Mouse (Mus musculus) inflammation-experienced regulatory T-cells, adult 6 months (primary cell): ENCODE results near the gene Lgals3bp. TPM values are rescaled to one million over a fixed set of nuclear protein-coding genes. Genes with fewer than 3 reads are reported as not detected.

Experiments used
- ATAC-seq: one replicate; pipeline ENCODE4 v1.8.0; 2017
- polyA plus RNA-seq, 3 experiments: library from polyadenylated mRNA; unstranded; fragments of 100-300 nt; shearing (Covaris generic); gene quantifications; one replicate each; pipeline ENCODE4 v1.2.1; 2017

Gene Lgals3bp
- polyA plus RNA-seq, 3 experiments from 2014 or later, result 86.5 to 166 (median 133) TPM

- no peak for ATAC-seq
Observed at GRCm38 (mm10) chr11:118420261-118420660, 18.4 kb upstream of the Lgals3bp start.

- peak; percentile 91 for ATAC-seq
Observed at GRCm38 (mm10) chr11:118418834-118419504, 17.1 kb upstream of the Lgals3bp start, which contains the start of gene Cant1. Gene Cant1, minus strand, starts transcription at chr11:118419086.

GRCm38 (mm10) chr11:118418442-118418833 is 16.5 kb upstream of the Lgals3bp start:
- no peak for ATAC-seq

- ATAC-seq, result no peak
Observed at GRCm38 (mm10) chr11:118417496-118417895, 15.6 kb upstream of the Lgals3bp start.

GRCm38 (mm10) chr11:118416046-118416445 is 14.2 kb upstream of the Lgals3bp start:
- no peak for ATAC-seq

- no peak for ATAC-seq
Observed at GRCm38 (mm10) chr11:118415630-118416029, 13.7 kb upstream of the Lgals3bp start.

- ATAC-seq, result no peak
Observed at GRCm38 (mm10) chr11:118414270-118414669, 12.4 kb upstream of the Lgals3bp start.

- ATAC-seq, result no peak
Observed at GRCm38 (mm10) chr11:118413055-118413454, 11.2 kb upstream of the Lgals3bp start.

GRCm38 (mm10) chr11:118412601-118413000 is 10.7 kb upstream of the Lgals3bp start:
- no peak for ATAC-seq

GRCm38 (mm10) chr11:118411271-118411670 is 9.4 kb upstream of the Lgals3bp start:
- ATAC-seq, result no peak

GRCm38 (mm10) chr11:118410479-118410878 is 8.6 kb upstream of the Lgals3bp start:
- ATAC-seq, result no peak

- no peak for ATAC-seq
Observed at GRCm38 (mm10) chr11:118410073-118410444, 8.2 kb upstream of the Lgals3bp start.

- no peak for ATAC-seq
Observed at GRCm38 (mm10) chr11:118409106-118410072, 7.5 kb upstream of the Lgals3bp start.

GRCm38 (mm10) chr11:118408051-118408740 is 6.3 kb upstream of the Lgals3bp start:
- no peak for ATAC-seq

GRCm38 (mm10) chr11:118407318-118407910 is 5.5 kb upstream of the Lgals3bp start:
- no peak for ATAC-seq

- no peak for ATAC-seq
Observed at GRCm38 (mm10) chr11:118406521-118406920, 4.6 kb upstream of the Lgals3bp start.

GRCm38 (mm10) chr11:118405311-118405710 is 3.4 kb upstream of the Lgals3bp start:
- no peak for ATAC-seq

- no peak for ATAC-seq
Observed at GRCm38 (mm10) chr11:118403951-118404899, 2.3 kb upstream of the Lgals3bp start.

- no peak for ATAC-seq
Observed at GRCm38 (mm10) chr11:118403183-118403582, 1.3 kb upstream of the Lgals3bp start.

- no peak for ATAC-seq
Observed at GRCm38 (mm10) chr11:118401195-118401594, 697 bp downstream of the Lgals3bp start.

- no peak for ATAC-seq
Observed at GRCm38 (mm10) chr11:118400566-118400936, 1.3 kb downstream of the Lgals3bp start.
